Mouse (Mus musculus): Measurements from ENCODE around the gene Wdr4. TPM values are rescaled to one million over a fixed set of nuclear protein-coding genes. Genes with fewer than 3 reads are reported as not detected.
A peak's percentile ranks its signal among the peaks of the same experiment; 100 is the strongest.

Wdr4 gene
- polyA plus RNA-seq, 1 experiment from 2014 or later: 57.8 TPM

GRCm38 (mm10) chr17:31479108-31479844 is 40.5 kb downstream of the Wdr4 start:
- H3K4me2 ChIP-seq (replicated peaks; ENCODE audit: low read depth, low read length): no peak overlapping the region

GRCm38 (mm10) chr17:31478606-31479005 is 41.2 kb downstream of the Wdr4 start:
- Histone ChIP-seq H3K9ac (replicated peaks; ENCODE audit: low read length) (no peak overlapping the region), H3K4me3 (ENCODE audit: low read length) (no peak overlapping the region), H3K9me3 (ENCODE audit: low read length) (no peaks in the 10 kb centered on the region), H3K36me3 (ENCODE audit: insufficient read depth, low read length) (no peaks in the 10 kb centered on the region), H3K4me1 (ENCODE audit: insufficient read depth, low read length) (no peaks in the 10 kb centered on the region; the same call in 1 of the 2 replicates), H3K27me3 (ENCODE audit: insufficient read depth, low read length) (no peaks in the 10 kb centered on the region), H3K4me2 (replicated peaks; ENCODE audit: low read depth, low read length) (no peak overlapping the region), H3K27ac (ENCODE audit: low read length) (no peak overlapping the region)
- ATAC-seq (ENCODE audit: low FRiP score, low TSS enrichment): no peak
- WGBS: 81% methylated on average over 7 of the region's 7 CpGs

More at GRCm38 (mm10) chr17:31479108-31479844, 40.5 kb downstream of the Wdr4 start:
- ATAC-seq (ENCODE audit: low FRiP score, low TSS enrichment): no peak
- 45% methylated on average over 11 of the region's 11 CpGs for WGBS
- H3K27me3 ChIP-seq (ENCODE audit: insufficient read depth, low read length): no peaks in the 10 kb centered on the region
- H3K9me3 ChIP-seq (ENCODE audit: low read length): no peaks in the 10 kb centered on the region
- no peak overlapping the region for H3K4me3 ChIP-seq (ENCODE audit: low read length)
- no peak overlapping the region for H3K9ac ChIP-seq (replicated peaks; ENCODE audit: low read length)
- H3K27ac ChIP-seq (ENCODE audit: low read length): no peak overlapping the region
- H3K36me3 ChIP-seq (ENCODE audit: insufficient read depth, low read length): no peaks in the 10 kb centered on the region
- no peaks in the 10 kb centered on the region; the same call in 1 of the 2 replicates for H3K4me1 ChIP-seq (ENCODE audit: insufficient read depth, low read length)

GRCm38 (mm10) chr17:31474388-31474787 is 45.4 kb downstream of the Wdr4 start:
- no peak for ATAC-seq (ENCODE audit: low FRiP score, low TSS enrichment)
- Histone ChIP-seq H3K27ac (ENCODE audit: low read length) (no peak overlapping the region), H3K9me3 (ENCODE audit: low read length) (no peaks in the 10 kb centered on the region), H3K36me3 (ENCODE audit: insufficient read depth, low read length) (peaks cover 15% of the 10 kb centered on the region; the same call in 1 of the 2 replicates), H3K4me3 (ENCODE audit: low read length) (no peak overlapping the region), H3K27me3 (ENCODE audit: insufficient read depth, low read length) (no peaks in the 10 kb centered on the region), H3K4me1 (ENCODE audit: insufficient read depth, low read length) (no peaks in the 10 kb centered on the region), H3K4me2 (replicated peaks; ENCODE audit: low read depth, low read length) (no peak overlapping the region), H3K9ac (replicated peaks; ENCODE audit: low read length) (no peak overlapping the region)
- WGBS: 83% methylated on average over 6 of the region's 6 CpGs

GRCm38 (mm10) chr17:31470766-31471418 is 48.9 kb downstream of the Wdr4 start:
- peaks cover 28% of the 10 kb centered on the region for H3K36me3 ChIP-seq (ENCODE audit: insufficient read depth, low read length)
- no peak overlapping the region for H3K4me3 ChIP-seq (ENCODE audit: low read length)
- no peaks in the 10 kb centered on the region for H3K4me1 ChIP-seq (ENCODE audit: insufficient read depth, low read length)
- no peaks in the 10 kb centered on the region for H3K27me3 ChIP-seq (ENCODE audit: insufficient read depth, low read length)
- WGBS: 94% methylated on average over 4 of the region's 5 CpGs
- H3K9ac ChIP-seq (replicated peaks; ENCODE audit: low read length): no peak overlapping the region
- no peak overlapping the region for H3K27ac ChIP-seq (ENCODE audit: low read length)
- ATAC-seq (ENCODE audit: low FRiP score, low TSS enrichment): no peak
- no peak overlapping the region for H3K4me2 ChIP-seq (replicated peaks; ENCODE audit: low read depth, low read length)
- H3K9me3 ChIP-seq (ENCODE audit: low read length): no peaks in the 10 kb centered on the region; the same call in 1 of the 2 replicates

- H3K36me3 ChIP-seq (ENCODE audit: insufficient read depth, low read length): peaks cover 32% of the 10 kb centered on the region
- H3K27me3 ChIP-seq (ENCODE audit: insufficient read depth, low read length): no peaks in the 10 kb centered on the region
- WGBS: 59% methylated on average over 5 of the region's 5 CpGs
- no peaks in the 10 kb centered on the region; the same call in 1 of the 2 replicates for H3K9me3 ChIP-seq (ENCODE audit: low read length)
- no peak for ATAC-seq (ENCODE audit: low FRiP score, low TSS enrichment)
- no peak overlapping the region for H3K27ac ChIP-seq (ENCODE audit: low read length)
- no peak overlapping the region for H3K9ac ChIP-seq (replicated peaks; ENCODE audit: low read length)
- no peaks in the 10 kb centered on the region for H3K4me1 ChIP-seq (ENCODE audit: insufficient read depth, low read length)
- H3K4me3 ChIP-seq (ENCODE audit: low read length): no peak overlapping the region
- H3K4me2 ChIP-seq (replicated peaks; ENCODE audit: low read depth, low read length): no peak overlapping the region
Observed at GRCm38 (mm10) chr17:31468496-31468895, 51.3 kb downstream of the Wdr4 start.

- Histone ChIP-seq H3K4me2 (replicated peaks; ENCODE audit: low read depth, low read length) (no peak overlapping the region), H3K27ac (ENCODE audit: low read length) (no peak overlapping the region), H3K4me3 (ENCODE audit: low read length) (no peak overlapping the region), H3K9ac (replicated peaks; ENCODE audit: low read length) (no peak overlapping the region), H3K4me1 (ENCODE audit: insufficient read depth, low read length) (no peaks in the 10 kb centered on the region), H3K27me3 (ENCODE audit: insufficient read depth, low read length) (no peaks in the 10 kb centered on the region), H3K36me3 (ENCODE audit: insufficient read depth, low read length) (peaks cover 34% of the 10 kb centered on the region), H3K9me3 (ENCODE audit: low read length) (no peaks in the 10 kb centered on the region; the same call in 1 of the 2 replicates)
- no peak for ATAC-seq (ENCODE audit: low FRiP score, low TSS enrichment)
- 90% methylated on average over 3 of the region's 3 CpGs for WGBS
Observed at GRCm38 (mm10) chr17:31466854-31467253, 52.9 kb downstream of the Wdr4 start.

- no peak overlapping the region for H3K4me2 ChIP-seq (replicated peaks; ENCODE audit: low read depth, low read length)
- H3K27me3 ChIP-seq (ENCODE audit: insufficient read depth, low read length): no peaks in the 10 kb centered on the region
- H3K4me1 ChIP-seq (ENCODE audit: insufficient read depth, low read length): no peaks in the 10 kb centered on the region
- no peak for ATAC-seq (ENCODE audit: low FRiP score, low TSS enrichment)
- H3K36me3 ChIP-seq (ENCODE audit: insufficient read depth, low read length): peaks cover 32% of the 10 kb centered on the region
- H3K4me3 ChIP-seq (ENCODE audit: low read length): no peak overlapping the region
- H3K27ac ChIP-seq (ENCODE audit: low read length): no peak overlapping the region
- no peaks in the 10 kb centered on the region; the same call in 1 of the 2 replicates for H3K9me3 ChIP-seq (ENCODE audit: low read length)
- H3K9ac ChIP-seq (replicated peaks; ENCODE audit: low read length): no peak overlapping the region
- WGBS: 90% methylated on average over 2 of the region's 2 CpGs
Observed at GRCm38 (mm10) chr17:31462506-31462905, 57.3 kb downstream of the Wdr4 start.

- no peaks in the 10 kb centered on the region for H3K27me3 ChIP-seq (ENCODE audit: insufficient read depth, low read length)
- no peaks in the 10 kb centered on the region for H3K9me3 ChIP-seq (ENCODE audit: low read length)
- no peak for ATAC-seq (ENCODE audit: low FRiP score, low TSS enrichment)
- H3K27ac ChIP-seq (ENCODE audit: low read length): no peak overlapping the region
- H3K4me1 ChIP-seq (ENCODE audit: insufficient read depth, low read length): peaks cover 7% of the 10 kb centered on the region; the same call in 1 of the 2 replicates
- 76% methylated on average over 4 of the region's 4 CpGs for WGBS
- H3K4me3 ChIP-seq (ENCODE audit: low read length): no peak overlapping the region
- no peak overlapping the region for H3K9ac ChIP-seq (replicated peaks; ENCODE audit: low read length)
- peaks cover 15% of the 10 kb centered on the region for H3K36me3 ChIP-seq (ENCODE audit: insufficient read depth, low read length)
- no peak overlapping the region for H3K4me2 ChIP-seq (replicated peaks; ENCODE audit: low read depth, low read length)
Observed at GRCm38 (mm10) chr17:31460416-31460815, 59.4 kb downstream of the Wdr4 start.

- peak; percentile 39 for ATAC-seq (ENCODE audit: low FRiP score, low TSS enrichment)
Observed at GRCm38 (mm10) chr17:31456723-31457567, 62.8 kb downstream of the Wdr4 start.

More at GRCm38 (mm10) chr17:31456723-31457567, 62.8 kb downstream of the Wdr4 start:
- Histone ChIP-seq H3K36me3 (ENCODE audit: insufficient read depth, low read length) (peaks cover 12% of the 10 kb centered on the region), H3K27me3 (ENCODE audit: insufficient read depth, low read length) (no peaks in the 10 kb centered on the region), H3K9ac (replicated peaks; ENCODE audit: low read length) (no peak overlapping the region), H3K4me1 (ENCODE audit: insufficient read depth, low read length) (peaks cover 10% of the 10 kb centered on the region; the same call in 1 of the 2 replicates), H3K4me3 (ENCODE audit: low read length) (no peak overlapping the region), H3K9me3 (ENCODE audit: low read length) (no peaks in the 10 kb centered on the region), H3K27ac (ENCODE audit: low read length) (no peak overlapping the region), H3K4me2 (replicated peaks; ENCODE audit: low read depth, low read length) (no peak overlapping the region)
- 60% methylated on average over 18 of the region's 18 CpGs for WGBS

Measured in kidney, embryonic 16.5 days (tissue).